Mouse (Mus musculus): Measurements from ENCODE around the gene Foxp4.
"Not testable (repeated sequence)": the region's sequence is repeated elsewhere in the genome, so short reads cannot be mapped to it uniquely, and the experiment has no call there.

The Foxp4 gene

DNA sequence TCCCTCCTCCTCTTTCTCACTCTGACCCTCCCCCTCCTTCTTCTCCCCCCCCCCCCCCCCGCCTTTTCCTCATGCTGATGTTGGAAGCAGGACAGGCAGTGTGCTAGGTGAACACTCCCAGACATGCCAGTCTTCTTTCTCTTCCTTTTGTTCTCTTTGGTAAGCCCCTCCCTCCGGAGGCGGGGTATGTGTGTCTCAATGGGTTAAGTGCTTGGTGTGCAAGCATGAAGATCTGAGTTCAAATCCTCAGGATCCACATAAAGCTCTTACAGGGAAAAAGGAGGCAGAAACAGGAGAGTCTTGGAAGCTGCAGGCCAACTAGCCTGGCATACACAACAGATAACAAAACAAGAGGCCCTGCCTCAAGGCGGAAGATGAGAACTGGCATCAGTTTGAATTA is 71.1 kb downstream of the Foxp4 start:
- DNase-seq (ENCODE audit: low read depth) = no peak

DNA sequence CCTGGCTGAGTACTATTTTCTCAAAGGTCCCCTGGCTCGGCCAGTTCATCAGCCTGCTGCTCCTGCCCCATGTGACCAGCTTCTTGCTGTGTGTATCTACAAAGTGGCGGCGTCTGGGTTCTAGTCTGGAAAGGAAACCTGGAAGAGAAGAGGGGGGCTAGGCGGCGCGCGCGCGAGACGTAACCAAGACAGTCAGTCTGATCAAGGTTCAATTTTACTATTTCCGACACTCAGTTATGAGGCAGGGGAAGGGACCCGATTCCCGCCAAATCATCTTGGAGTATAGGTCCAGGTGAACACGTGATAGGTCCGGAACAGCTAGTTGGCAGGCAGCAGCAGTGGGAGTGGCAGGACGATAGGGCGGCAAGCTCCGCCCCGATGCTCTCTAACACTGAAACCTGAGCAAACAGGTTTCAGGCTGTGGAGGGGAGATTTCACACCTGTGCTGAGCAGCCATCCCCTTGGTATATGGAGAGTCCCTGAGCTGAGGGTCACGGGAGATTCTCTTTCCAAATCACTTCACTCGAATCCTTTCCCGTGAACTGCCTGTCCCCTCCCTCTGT is 72.6 kb downstream of the Foxp4 start:
- not testable (repeated sequence) for DNase-seq (ENCODE audit: low read depth)

DNA sequence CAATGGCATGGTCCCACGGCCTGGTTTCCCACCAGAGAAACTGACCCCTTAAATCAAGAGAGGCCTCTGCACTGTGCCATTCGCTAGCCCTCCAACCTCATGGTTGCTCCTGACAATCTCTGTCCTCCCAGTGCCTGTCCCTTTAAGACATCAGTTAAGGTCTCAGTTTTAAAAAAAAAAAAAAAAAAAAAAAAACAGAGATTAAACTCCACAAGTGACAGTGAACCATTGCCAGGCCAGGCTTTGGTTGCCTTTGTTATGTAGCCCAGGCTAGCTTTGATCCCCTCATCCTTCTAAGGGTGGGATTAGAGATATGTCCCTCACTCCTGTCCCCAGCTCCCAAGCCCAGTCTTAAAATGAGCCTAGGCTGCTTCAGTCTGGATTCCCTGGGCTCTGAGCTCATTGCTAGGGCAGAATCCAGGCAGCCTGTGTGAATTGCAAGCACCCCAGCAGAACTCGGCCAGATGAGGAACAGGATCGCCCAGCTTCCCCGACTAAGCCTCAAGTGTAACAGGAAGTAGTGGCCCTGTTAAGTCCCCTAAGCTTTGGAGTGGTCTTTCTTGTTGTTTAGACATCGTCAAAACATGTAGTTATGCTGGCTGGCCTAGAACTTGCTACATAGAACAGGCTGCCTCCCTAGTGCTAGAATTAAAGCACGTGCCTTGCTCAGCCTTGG is 73.7 kb downstream of the Foxp4 start:
- DNase-seq (ENCODE audit: low read depth) = no peak

DNA sequence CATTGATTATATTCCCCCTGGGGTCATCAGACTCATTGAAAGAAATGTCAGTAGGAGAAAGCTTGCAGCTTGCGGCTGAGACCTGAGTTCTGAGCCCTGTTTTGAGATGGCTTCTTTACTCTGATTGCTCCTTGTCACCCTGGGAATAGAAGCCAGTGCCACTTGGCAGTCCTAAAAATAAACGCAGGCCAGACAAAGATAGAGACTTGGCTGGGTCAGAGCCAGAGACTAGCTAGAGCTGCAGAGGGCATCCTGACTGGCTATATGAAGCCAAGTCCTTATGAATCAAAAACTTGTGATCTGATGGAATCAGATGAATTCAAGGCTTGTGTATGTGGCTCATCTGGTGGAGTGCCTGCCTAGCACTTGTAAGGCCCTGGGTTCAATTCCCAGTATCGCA is 74.4 kb downstream of the Foxp4 start:
- DNase-seq (ENCODE audit: low read depth) = no peak

DNA sequence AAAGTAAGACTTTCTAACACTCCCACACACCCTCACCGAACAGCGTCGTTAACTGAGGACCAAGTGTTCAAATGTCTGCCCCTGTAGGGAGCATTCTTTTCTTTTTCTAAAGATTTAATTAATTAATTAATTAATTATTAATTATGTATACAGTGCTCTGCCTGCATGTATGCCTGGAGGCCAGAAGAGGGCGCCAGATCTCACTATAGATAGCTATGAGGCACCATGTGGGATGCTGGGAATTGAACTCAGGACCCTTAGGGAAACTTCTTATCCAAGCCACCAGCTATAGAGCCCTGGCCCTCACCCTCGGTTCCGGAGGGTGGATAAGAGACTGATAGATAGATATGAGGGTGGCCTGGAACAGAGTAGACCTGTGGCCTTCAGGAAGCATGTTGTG is 76.5 kb downstream of the Foxp4 start:
- DNase-seq (ENCODE audit: low read depth) = no peak

DNA sequence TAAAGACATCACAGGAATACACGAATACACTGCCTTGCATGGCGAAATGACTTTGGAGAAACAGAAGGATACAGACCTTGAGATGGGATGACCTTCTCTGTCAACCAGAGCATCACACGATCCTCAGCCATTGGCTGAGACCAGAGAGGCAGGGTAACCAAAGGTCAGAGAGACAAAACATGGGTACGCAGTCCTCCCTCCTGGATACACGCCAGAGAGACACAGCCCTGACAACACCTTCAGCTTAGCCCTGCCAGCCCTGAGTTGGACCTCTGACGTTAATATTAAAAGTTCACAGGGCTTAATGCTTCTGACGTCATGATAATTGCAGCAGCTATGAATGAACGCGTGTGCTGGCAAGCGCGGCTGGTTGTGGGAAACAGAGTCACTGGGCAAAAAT is 78.8 kb downstream of the Foxp4 start:
- no peak for DNase-seq (ENCODE audit: low read depth)

DNA sequence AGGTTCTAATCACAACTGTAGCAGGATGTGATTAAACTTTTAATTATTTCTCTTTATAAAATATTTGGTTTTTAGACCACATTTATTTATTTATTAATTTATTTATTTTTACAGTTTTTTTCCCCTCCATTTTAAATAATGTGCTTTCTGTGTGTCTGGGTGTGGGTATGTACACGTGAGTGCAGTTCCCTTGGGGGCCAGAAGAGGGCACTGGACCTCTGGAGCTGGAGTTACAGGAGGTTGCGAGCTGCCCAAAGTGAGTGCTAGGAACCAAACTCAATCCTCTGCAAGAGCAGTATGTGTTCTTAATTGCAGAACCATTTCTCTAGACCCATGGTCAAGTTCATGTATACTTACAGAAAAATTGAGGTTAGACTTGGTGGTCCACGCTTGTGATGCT is 81.0 kb downstream of the Foxp4 start:
- DNase-seq (ENCODE audit: low read depth) = no peak

DNA sequence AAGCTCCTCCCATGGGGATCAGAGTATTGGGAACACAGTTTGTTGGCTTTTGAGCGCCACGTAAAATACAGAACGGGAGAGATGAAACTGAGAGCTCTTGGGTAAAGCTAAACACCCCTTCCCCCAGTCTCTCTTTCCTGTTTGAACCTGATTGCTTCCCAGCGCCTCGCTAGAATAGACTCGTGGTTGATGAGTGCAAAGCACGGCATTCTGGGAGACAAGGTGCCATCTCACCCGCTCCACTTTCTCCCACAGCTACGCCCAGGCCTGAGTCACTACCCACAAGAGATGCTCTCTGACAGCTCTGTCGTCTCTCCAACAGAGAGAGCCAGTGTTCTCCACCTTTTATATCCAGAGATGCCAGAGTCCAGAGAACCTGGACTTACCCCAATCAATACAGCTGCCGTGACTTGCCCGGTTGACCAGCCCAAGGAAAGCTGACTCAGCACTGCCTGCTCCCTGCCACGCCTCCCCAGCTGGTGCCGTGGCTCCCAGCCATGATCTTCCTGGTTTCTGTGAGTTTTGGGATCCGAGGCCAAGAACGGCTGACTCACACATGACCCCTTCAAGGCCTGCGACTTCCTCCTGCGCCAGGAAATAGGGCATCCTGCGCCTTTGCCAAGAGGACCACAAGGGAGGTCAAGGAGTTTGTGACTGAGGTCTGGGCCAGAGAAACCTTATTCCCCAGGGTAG is 82.4 kb downstream of the Foxp4 start:
- peak; percentile 96 for DNase-seq (ENCODE audit: low read depth)

DNA sequence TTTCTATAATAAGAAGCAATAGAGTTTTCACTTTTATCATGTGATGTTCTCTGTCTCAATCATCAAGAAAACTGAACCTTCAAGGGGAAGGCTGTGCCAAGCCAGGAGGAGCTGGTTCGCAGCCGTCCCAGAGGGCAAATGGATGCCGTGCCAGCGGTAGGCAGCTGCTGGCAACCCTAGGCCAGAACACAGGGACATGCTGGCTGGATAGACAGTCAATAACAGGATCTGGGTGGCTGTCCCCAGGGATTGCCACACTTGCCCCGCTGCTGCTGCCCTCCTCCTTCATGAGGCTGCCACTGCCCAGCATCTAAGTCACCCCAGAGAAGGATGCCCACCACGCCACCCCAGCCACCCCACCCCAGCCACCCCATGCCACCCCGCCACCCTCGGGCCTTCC is 82.9 kb downstream of the Foxp4 start:
- DNase-seq (ENCODE audit: low read depth) = no peak

DNA sequence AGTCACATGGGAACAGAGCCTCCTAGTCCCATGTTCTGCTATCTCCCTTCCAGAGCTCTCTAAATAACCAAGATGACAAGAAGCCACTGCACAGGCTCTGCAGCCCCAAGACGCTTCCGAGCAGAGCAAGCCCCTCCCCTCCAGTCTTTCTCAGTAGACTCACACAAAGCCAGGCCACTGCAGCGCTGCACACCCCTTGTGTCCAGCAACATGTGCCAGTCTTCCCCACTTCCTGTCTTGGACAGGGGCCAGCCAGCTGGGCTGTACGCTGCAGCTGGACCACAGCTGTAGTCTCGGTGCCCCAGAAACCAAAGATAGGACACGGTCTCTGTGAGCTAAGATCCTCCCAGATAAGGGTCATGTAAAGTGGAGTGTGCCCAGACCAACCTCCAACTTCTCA is 86.6 kb downstream of the Foxp4 start:
- no peak for DNase-seq (ENCODE audit: low read depth)

DNA sequence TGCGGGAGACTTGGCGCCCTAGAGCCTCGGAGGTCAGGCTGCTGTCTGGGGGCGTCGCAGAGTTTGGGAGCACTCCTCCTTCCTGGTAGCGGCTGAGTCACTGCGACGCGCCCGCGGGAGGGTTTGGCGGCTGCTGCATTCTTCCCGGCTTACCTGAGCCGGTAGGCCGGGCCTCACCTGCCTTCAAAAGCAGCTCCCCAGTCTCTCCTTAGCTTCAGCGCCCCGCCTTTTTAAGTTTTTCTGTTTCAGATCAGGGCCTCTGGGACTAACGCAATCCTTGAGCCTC is 90.0 kb downstream of the Foxp4 start, which contains the start of gene Mdfi:
Gene Mdfi, minus strand, starts transcription at position 210 of the 286 bp plus-strand sequence.
- DNase-seq (ENCODE audit: low read depth) = no peak

DNA sequence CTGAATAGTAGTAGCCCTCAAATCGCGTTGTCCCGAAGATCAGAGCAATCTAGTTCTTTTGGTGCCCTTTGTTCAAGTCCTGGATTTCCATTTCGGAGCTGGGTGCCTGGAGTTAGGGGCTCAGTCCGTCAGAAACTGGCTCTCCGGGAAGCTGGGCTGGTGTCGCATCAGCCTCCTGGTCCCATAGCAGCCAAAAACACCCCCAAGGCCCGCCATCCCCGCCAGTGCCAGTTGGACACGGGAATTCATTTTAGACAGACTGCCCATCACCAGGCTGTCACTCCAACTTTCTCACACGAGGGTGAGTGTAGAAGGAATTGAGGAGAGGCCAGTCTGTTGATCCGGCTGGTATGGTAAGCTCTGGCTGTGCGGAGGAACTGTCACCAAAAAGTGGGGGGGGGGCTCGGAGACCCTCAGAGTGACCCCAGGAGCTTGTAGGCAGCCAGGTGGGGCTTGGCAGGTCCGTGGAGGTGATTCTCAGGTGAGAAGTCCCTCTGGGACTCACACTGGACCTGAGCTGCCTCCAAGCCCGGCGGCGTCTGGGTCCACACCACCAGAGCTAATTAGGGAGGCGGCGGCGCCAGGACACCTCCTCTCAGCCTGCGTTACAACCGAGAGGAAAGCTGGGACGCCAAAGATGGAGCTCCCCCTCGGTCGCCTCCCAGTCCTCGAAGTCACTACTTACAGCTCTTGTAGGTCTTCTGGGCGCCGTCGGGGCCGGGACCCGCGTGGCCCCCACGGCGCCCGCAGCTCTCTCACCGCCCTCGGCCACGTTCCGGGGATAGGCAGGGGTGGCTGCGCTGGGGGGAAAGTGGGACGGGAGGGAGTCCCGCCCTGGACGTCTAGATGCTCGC is 90.6 kb downstream of the Foxp4 start:
- DNase-seq (ENCODE audit: low read depth) = no peak

DNA sequence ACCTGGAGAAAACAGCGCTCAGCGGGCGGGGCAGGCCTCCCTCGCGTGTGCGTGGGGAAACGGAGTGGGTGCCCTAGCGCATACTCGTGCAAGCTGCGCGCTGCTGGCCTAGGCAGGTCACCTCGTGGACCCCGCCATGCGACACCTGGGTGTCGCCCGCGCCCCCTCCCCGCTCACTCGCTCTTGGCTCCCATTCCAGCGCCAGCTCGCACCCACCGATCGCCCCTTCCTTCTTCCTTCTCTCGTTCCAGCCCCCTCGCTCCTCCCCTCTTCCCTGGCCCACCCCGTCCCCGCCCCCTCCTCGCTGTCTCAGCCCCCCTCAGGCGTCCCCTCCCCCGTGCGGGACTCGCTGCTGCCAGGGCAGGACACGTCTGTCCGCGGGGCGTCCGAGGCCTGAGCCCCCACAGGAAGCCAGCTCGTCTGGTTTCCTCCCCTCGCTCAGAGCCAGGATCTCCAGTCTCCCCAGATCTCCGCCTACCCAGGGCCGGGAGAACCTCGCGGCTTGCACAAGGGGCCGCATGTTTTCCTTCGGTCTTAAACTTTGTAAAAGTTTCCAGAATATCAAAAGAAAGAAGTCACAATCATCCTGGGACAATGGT is 91.3 kb downstream of the Foxp4 start:
- DNase-seq (ENCODE audit: low read depth) = no peak

DNA sequence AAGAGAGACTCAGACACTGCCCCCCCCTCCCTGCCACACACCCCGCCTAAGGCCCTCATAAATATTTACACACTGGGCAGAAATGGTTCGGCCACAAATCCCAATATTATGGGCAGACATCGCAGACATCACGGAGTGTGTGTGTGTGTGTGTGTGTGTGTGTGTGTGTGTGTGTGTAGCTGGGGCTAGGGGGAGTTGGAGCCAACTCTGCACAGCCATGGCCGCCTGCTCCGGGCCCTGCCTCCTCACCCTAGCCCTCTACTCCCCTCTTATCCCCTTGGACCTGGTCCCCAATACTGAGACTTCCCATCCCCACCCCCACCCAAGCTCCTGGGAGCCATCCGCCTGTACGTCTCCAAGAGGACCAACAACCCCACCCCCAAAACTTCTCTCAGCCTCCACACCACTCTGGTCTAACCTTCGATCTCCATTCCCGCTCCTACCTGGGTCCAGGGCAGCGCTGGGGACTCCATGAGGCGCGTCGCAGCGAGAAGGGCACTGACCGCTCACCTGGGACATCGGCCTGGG is 91.9 kb downstream of the Foxp4 start:
- DNase-seq (ENCODE audit: low read depth) = no peak

DNA sequence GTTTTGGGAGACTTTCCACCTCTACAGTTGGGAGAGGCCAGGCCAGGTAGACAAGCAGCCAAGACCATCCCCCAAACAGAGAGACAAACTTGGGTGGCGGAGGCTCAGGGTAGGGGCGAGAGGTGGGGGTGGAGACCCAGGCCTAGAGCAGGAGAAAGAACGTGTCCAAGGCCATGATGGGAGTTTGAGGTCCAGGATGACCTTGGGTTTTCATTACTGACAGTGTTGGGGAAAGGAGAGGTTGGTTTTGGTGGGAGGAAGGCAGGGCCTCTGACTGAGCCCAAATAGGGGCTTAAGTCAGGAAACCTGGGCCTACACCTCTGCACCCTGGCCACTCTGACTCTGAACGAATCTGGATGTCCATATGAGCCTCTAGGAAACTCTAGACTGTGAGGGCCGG is 92.7 kb downstream of the Foxp4 start:
- no peak for DNase-seq (ENCODE audit: low read depth)

DNA sequence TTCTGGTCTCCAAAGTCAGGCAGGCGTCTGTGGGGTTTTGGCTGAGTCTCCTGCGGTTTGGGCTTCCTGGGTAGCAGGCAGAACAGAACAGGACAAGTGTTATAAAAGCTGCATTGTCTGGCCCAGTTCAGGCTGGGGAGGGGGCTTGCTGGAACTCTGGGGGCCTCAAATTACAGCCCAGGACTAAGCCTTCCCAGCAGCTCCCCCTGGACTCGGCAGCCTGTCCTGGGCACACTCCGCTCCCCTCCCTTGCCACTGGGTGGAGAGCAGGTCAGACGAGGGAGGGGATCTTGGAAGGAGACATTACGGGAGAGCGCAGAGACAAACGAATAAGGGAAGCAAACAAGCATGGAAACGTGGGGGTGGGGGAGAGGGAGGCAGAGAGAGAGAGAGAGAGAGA is 93.3 kb downstream of the Foxp4 start:
- no peak for DNase-seq (ENCODE audit: low read depth)

DNA sequence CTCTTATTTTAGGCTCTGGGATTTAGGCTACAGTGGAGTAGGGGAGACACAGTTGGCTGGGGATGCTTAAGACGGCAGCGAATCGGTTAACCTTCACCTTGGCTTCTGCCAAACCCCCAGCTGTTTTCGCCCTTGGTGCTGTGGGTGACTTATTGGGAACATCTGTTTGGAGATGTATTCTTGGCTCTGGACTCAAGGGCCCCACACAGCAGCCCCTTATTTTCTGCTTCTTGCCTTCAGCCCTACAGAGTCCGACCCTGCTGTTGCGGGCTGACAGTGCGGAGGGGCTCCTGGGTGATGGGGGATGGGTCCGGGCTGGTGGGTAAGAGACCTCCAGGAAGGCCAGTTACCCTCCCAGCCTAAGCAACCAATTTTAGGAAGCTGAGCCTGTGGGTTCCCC is 103.1 kb downstream of the Foxp4 start:
- DNase-seq (ENCODE audit: low read depth) = no peak

DNA sequence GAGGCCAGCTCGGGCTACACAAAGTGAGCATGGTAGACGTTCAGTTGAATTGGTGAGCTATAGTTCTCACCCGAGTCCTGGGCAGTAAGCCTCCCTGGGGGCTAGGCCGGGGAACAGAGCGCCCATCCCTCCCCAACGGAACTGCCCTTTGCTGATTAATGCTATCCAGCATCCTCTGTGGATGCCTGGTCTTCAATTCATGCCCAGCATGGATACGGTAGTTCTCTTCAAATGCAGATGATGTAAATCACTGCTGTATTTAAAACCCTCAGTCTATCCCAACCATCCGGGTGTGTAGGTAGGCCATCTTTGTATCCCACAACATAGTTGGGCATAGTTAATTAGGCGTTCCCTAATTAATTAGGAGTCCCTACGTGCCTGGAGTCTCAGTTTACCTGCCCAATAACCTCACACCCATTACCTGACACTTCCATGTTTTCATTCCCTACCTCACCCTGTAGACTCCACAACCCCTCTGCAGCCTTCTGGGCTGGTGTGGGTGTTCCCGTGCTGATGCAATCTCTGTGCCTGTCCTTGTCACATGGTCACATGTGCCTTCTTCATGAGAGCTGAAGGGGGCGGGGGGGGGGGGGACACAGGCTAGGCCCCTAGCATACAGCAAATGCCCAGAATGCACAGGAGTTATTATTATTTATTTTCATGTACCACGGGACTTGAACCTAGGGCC is 106.3 kb downstream of the Foxp4 start:
- no peak for DNase-seq (ENCODE audit: low read depth)

Data from fibroblast of lung, adult 2 months (primary cell).